Mouse (Mus musculus) stomach, postnatal 0 days (tissue): ENCODE data around the gene Naa80.

Source experiments
- CTCF ChIP-seq: IDR thresholded peaks from 2 replicates; pipeline ENCODE4 v1.5.1; 2016; ENCODE audit warnings: antibody characterized with exemption, low read depth, mild to moderate bottlenecking, moderate library complexity
- EP300 ChIP-seq: optimal IDR thresholded peaks from 2 replicates; pipeline ENCODE3; 2016; ENCODE audit warnings: antibody characterized with exemption

GRCm38 (mm10) chr9:107577871-107578270 lies 816 bp upstream of the Naa80 start:
- TF ChIP-seq CTCF (no peak), EP300 (no peak)
